Mouse (Mus musculus) olfactory bulb, adult 2 months (tissue): ENCODE data around the gene Plcb2.

Experiments
- CTCF ChIP-seq: fragments of 200-500 bp; IDR thresholded peaks from 2 replicates; pipeline ENCODE4 v1.5.1; 2012; ENCODE audit warnings: low read depth, mild to moderate bottlenecking, low read length, moderate library complexity; ENCODE audit not compliant: insufficient read depth
- POLR2A ChIP-seq: fragments of 200-500 bp; IDR thresholded peaks from 2 replicates; pipeline ENCODE4 v1.6.1; 2012; ENCODE audit warnings: mild to moderate bottlenecking, low read depth, low read length, moderate library complexity; ENCODE audit not compliant: insufficient read depth

DNA sequence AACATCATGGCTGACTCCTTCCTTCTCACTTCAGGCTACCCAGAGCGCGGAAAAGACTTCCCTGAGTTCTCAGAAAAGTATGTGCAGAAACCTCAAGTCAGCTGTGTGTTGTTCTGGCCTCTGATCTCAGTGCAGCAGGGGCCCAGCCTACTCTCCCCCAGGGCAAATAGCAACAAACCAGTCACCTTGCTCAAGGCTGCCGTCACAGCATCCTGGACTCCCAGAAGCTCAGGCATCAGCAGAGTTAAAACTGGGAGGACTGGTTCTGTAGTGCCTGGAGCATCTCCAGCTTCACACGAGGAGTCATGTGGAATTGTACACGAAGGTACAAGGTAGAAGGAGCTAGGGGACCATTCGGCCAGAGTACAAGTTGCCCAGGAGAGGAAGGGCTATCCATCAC, 59.0 kb downstream of the Plcb2 start:
- TF ChIP-seq POLR2A (no peak), CTCF (no peak)
